Comparison of ENCODE assay signal across 22 mouse cellular contexts in the genomic region with DNA sequence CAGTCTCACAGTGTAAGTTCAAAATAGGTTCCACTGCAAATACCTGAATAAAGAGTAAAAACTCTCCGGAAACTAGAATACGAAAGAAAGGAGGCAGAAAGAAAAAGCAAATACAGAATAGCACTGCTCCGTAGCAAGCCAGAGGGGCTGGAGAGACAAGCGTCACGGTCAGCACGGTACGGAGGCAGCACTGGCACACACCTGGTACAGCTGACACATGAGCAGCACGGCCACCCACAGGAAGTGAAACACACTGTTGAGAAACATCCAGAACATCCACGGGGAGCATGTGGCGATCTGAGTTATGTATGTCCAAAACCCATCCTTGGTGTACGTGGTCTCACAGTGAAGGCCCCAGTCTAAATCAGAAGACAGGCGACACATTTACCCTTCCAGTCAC. TPM values are rescaled to one million over a fixed set of nuclear protein-coding genes. Genes with fewer than 3 reads are reported as not detected.
A peak's percentile ranks its signal among the peaks of the same experiment; 100 is the strongest.
DNase-seq lines count a peak whose midpoint lies in the region; ATAC-seq and TF ChIP-seq lines count a peak whose summit lies in the region.
"Had no signal": no experiment of that assay in that cellular context is flagged by ENCODE, and none has a peak within 500 bp of the region (broad histone marks: within the 10 kb centered on the region; RNA-seq: fewer than 3 reads in every experiment).

No protein-coding gene starts in this region.

- H3K9ac ChIP-seq in heart, embryonic 12.5 days, result no peak overlapping the region
- H3K9ac ChIP-seq in embryonic facial prominence, embryonic 12.5 days, result no peak overlapping the region
- H3K9ac ChIP-seq: limb, embryonic 12.5 days; liver, embryonic 13.5 days; lung, embryonic 15.5 days; midbrain, embryonic 12.5 days had no signal

- H3K27ac ChIP-seq in heart, embryonic 12.5 days (ENCODE audit: poor library complexity, severe bottlenecking), result peak overlapping the region; percentile 63
- no peak overlapping the region for H3K27ac ChIP-seq in heart, embryonic 10.5 days
- H3K27ac ChIP-seq in layer of hippocampus, adult 2 months, result peak overlapping the region; percentile 15; the same call in 1 of the 2 replicates
- peak overlapping the region; percentile 63; the same call in 1 of the 2 replicates for H3K27ac ChIP-seq in embryonic facial prominence, embryonic 12.5 days
- H3K27ac ChIP-seq: forebrain, embryonic 10.5 days; heart, adult 2 months; limb, embryonic 12.5 days; liver, embryonic 13.5 days; lung, embryonic 15.5 days; midbrain, embryonic 12.5 days; stomach, postnatal 0 days had no signal

- WGBS in heart, embryonic 12.5 days, result 76% methylated on average over 12 of the region's 12 CpGs
- 83% methylated on average over 12 of the region's 12 CpGs for WGBS in heart, embryonic 10.5 days
- WGBS in embryonic facial prominence, embryonic 12.5 days, result 77% methylated on average over 12 of the region's 12 CpGs

- peaks cover 51% of the 10 kb centered on the region for H3K36me3 ChIP-seq in heart, embryonic 12.5 days
- H3K36me3 ChIP-seq in heart, embryonic 10.5 days, result peaks cover 64% of the 10 kb centered on the region
- H3K36me3 ChIP-seq in embryonic facial prominence, embryonic 12.5 days, result peaks cover 41% of the 10 kb centered on the region

- H3K4me3 ChIP-seq in heart, embryonic 12.5 days, result no peak overlapping the region
- H3K4me3 ChIP-seq in heart, embryonic 10.5 days, result no peak overlapping the region
- no peak overlapping the region for H3K4me3 ChIP-seq in layer of hippocampus, adult 2 months
- H3K4me3 ChIP-seq in embryonic facial prominence, embryonic 12.5 days, result no peak overlapping the region
- H3K4me3 ChIP-seq: forebrain, embryonic 10.5 days; heart, adult 2 months; limb, embryonic 12.5 days; liver, embryonic 13.5 days; lung, embryonic 15.5 days; midbrain, embryonic 12.5 days had no signal

- TF ChIP-seq CTCF in layer of hippocampus, adult 2 months (conservative IDR thresholded peaks at IDR 0.05), result no peak

- H3K4me2 ChIP-seq in heart, embryonic 12.5 days, result no peak overlapping the region
- no peak overlapping the region for H3K4me2 ChIP-seq in embryonic facial prominence, embryonic 12.5 days (replicated peaks)
- H3K4me2 ChIP-seq: limb, embryonic 12.5 days; liver, embryonic 13.5 days; lung, embryonic 15.5 days; midbrain, embryonic 12.5 days had no signal

- peaks cover 13% of the 10 kb centered on the region for H3K4me1 ChIP-seq in heart, embryonic 12.5 days (replicated peaks)
- peaks cover 7% of the 10 kb centered on the region for H3K4me1 ChIP-seq in heart, embryonic 10.5 days
- no peaks in the 10 kb centered on the region for H3K4me1 ChIP-seq in embryonic facial prominence, embryonic 12.5 days
- H3K4me1 ChIP-seq: forebrain, embryonic 10.5 days; limb, embryonic 12.5 days; liver, embryonic 13.5 days; lung, embryonic 15.5 days; midbrain, embryonic 12.5 days had no signal

- DNase-seq in heart, embryonic 10.5 days (ENCODE audit: low spot score), result no peak
- DNase-seq in layer of hippocampus, adult 2 months (ENCODE audit: low spot score in 2 of 2), result no peak
- DNase-seq in layer of hippocampus, postnatal 25 days (ENCODE audit: extremely low spot score in 1 of 2, low spot score in 1 of 2), result no peak
- no peak for DNase-seq in retina, embryonic 14.5 days (ENCODE audit: low spot score)
- no peak for DNase-seq in natural killer cell, adult 2 months (ENCODE audit: low spot score in 2 of 2)
- DNase-seq: adrenal gland, adult 8-10 months; cerebellum, postnatal 10 days; heart, adult 2 months; kidney, adult 9 months; liver, embryonic 13.5 days; lung, postnatal 4 days; thymus, postnatal 14 days had no signal

- no peaks in the 10 kb centered on the region for H3K9me3 ChIP-seq in heart, embryonic 12.5 days (replicated peaks)
- H3K9me3 ChIP-seq in heart, embryonic 10.5 days, result no peaks in the 10 kb centered on the region
- no peaks in the 10 kb centered on the region for H3K9me3 ChIP-seq in embryonic facial prominence, embryonic 12.5 days
- H3K9me3 ChIP-seq: forebrain, embryonic 10.5 days; limb, embryonic 12.5 days; liver, embryonic 13.5 days; lung, embryonic 15.5 days; midbrain, embryonic 12.5 days had no signal

- H3K27me3 ChIP-seq in heart, embryonic 12.5 days (replicated peaks), result no peaks in the 10 kb centered on the region
- H3K27me3 ChIP-seq in heart, embryonic 10.5 days (ENCODE audit: insufficient read depth, poor library complexity, severe bottlenecking), result no peaks in the 10 kb centered on the region
- no peaks in the 10 kb centered on the region for H3K27me3 ChIP-seq in embryonic facial prominence, embryonic 12.5 days
- H3K27me3 ChIP-seq: limb, embryonic 12.5 days; liver, embryonic 13.5 days; lung, embryonic 15.5 days; midbrain, embryonic 12.5 days; Patski had no signal

- no peak for ATAC-seq in heart, embryonic 12.5 days (ENCODE audit: insufficient number of reproducible peaks, low FRiP score)
- ATAC-seq in embryonic facial prominence, embryonic 12.5 days (ENCODE audit: insufficient number of reproducible peaks, insufficient read depth, low FRiP score, low TSS enrichment), result no peak
- ATAC-seq in neutrophil, adult 5-6 weeks (ENCODE audit: extremely low read depth, insufficient number of reproducible peaks, low FRiP score, poor library complexity, severe bottlenecking), result 0 out of 2 replicates have a peak, but pooled peaks have one; percentile 16
- ATAC-seq: inflammation-experienced regulatory T-cells, adult 6 months; Patski had no signal

RNA-seq across cellular contexts. Expression of gene Csrp2, which starts 26.4 kb away (rescaled TPM):
- 351 and 398 TPM in 2 replicates for polyA plus RNA-seq in heart, embryonic 12.5 days (2016; fragmentation: Nextera tagmentation; extraction: Ambion mirVana)
- polyA plus RNA-seq in heart, embryonic 10.5 days (2016; fragmentation: Nextera tagmentation; extraction: Ambion mirVana), result 400 and 430 TPM in 2 replicates
- 10 to 100 TPM; 20.2 to 24.6 TPM for total RNA-seq in layer of hippocampus, adult 2 months (2021)
- total RNA-seq in layer of hippocampus, postnatal 25 days (2021), result 10 to 100 TPM; 27.3 to 29.7 TPM
- 239 and 253 TPM in 2 replicates for polyA plus RNA-seq in embryonic facial prominence, embryonic 12.5 days (2016; fragmentation: Nextera tagmentation; extraction: Ambion mirVana)
- 24.8 and 36.5 TPM in 2 replicates for total RNA-seq in neutrophil, adult 5-6 weeks (2017)
